ENCODE assay signal across 7 mouse cellular contexts in genomic region chr10:86610027-86610426, GRCm38 (mm10).
DNase-seq lines count a peak whose midpoint lies in the region; ATAC-seq and TF ChIP-seq lines count a peak whose summit lies in the region.
"Not testable (repeated sequence)": the region's sequence is repeated elsewhere in the genome, so short reads cannot be mapped to it uniquely, and the experiment has no call there.

No protein-coding gene starts in this region.

- DNase-seq in MN1 (ENCODE audit: low spot score) = peak; percentile 26
- DNase-seq in brain, embryonic 14.5 days (ENCODE audit: low read depth) = peak; percentile 1
- DNase-seq in heart, adult 2 months; layer of hippocampus, adult 2 months (ENCODE audit: low spot score in 2 of 2); lung, postnatal 0 days (ENCODE audit: low spot score): not testable (repeated sequence)
- peak; percentile 21 for DNase-seq in retina, embryonic 14.5 days (ENCODE audit: low spot score)

- intact Hi-C loops in heart, adult 2 months (cut with DNase I) = not testable (repeated sequence)

- ATAC-seq in kidney, embryonic 14.5 days (ENCODE audit: low FRiP score, low TSS enrichment) = peak; percentile 35; the same call in 1 of the 2 replicates
- ATAC-seq in lung, postnatal 0 days = not testable (repeated sequence)

- TF ChIP-seq POLR2A in brain, embryonic 14.5 days (IDR thresholded peaks at IDR 0.05; ENCODE audit: borderline replicate concordance, extremely low read depth, insufficient read depth, insufficient read length, poor library complexity, severe bottlenecking); heart, adult 2 months (IDR thresholded peaks at IDR 0.05; ENCODE audit: insufficient read depth, low read depth, low read length): not testable (repeated sequence)

- peak; percentile 22; the same call in 1 of the 2 replicates for TF ChIP-seq CTCF in brain, embryonic 14.5 days (IDR thresholded peaks at IDR 0.05; ENCODE audit: borderline replicate concordance, extremely low read depth, insufficient read depth, insufficient read length)
- TF ChIP-seq CTCF in heart, adult 2 months (IDR thresholded peaks at IDR 0.05) = peak; percentile 46
- peak; percentile 62 for TF ChIP-seq CTCF in layer of hippocampus, adult 2 months (conservative IDR thresholded peaks at IDR 0.05)
- peak; percentile 51 for TF ChIP-seq CTCF in lung, postnatal 0 days (IDR thresholded peaks at IDR 0.05)

- not testable (repeated sequence) for H3K36me3 ChIP-seq in heart, adult 2 months (ENCODE audit: control insufficient read depth, insufficient read depth, low read length); kidney, embryonic 14.5 days (ENCODE audit: control insufficient read depth, insufficient read depth, low read length); lung, postnatal 0 days (ENCODE audit: insufficient read depth, low read length)

- 63% methylated on average over 2 of the region's 2 CpGs for WGBS in heart, adult 2 months
- 49% methylated on average over 2 of the region's 2 CpGs for WGBS in kidney, embryonic 14.5 days
- WGBS in lung, postnatal 0 days = 44% methylated on average over 2 of the region's 2 CpGs

- H3K4me2 ChIP-seq in kidney, embryonic 14.5 days (replicated peaks; ENCODE audit: low read depth, low read length); lung, postnatal 0 days (replicated peaks; ENCODE audit: low read depth, low read length): not testable (repeated sequence)

- not testable (repeated sequence) for H3K4me1 ChIP-seq in heart, adult 2 months (ENCODE audit: control insufficient read depth, insufficient read depth, low read length); kidney, embryonic 14.5 days (ENCODE audit: control insufficient read depth, insufficient read depth, low read length); lung, postnatal 0 days (ENCODE audit: insufficient read depth, low read depth, low read length)

- not testable (repeated sequence) for H3K27me3 ChIP-seq in heart, adult 2 months (ENCODE audit: control insufficient read depth, insufficient read depth, low read length); kidney, embryonic 14.5 days (ENCODE audit: control insufficient read depth, insufficient read depth, low read length); lung, postnatal 0 days (replicated peaks; ENCODE audit: insufficient read depth, low read length)

- not testable (repeated sequence) for H3K4me3 ChIP-seq in heart, adult 2 months; kidney, embryonic 14.5 days (ENCODE audit: low read length); layer of hippocampus, adult 2 months; lung, postnatal 0 days (ENCODE audit: low read depth, low read length)

- not testable (repeated sequence) for H3K9me3 ChIP-seq in kidney, embryonic 14.5 days (ENCODE audit: control insufficient read depth, low read length); lung, postnatal 0 days (ENCODE audit: low read length)

- TF ChIP-seq EP300 in heart, adult 2 months (IDR thresholded peaks at IDR 0.05; ENCODE audit: insufficient read depth, low read depth, low read length); lung, postnatal 0 days (IDR thresholded peaks at IDR 0.05): not testable (repeated sequence)

- not testable (repeated sequence) for H3K27ac ChIP-seq in heart, adult 2 months; kidney, embryonic 14.5 days (ENCODE audit: low read depth, low read length); layer of hippocampus, adult 2 months; lung, postnatal 0 days (ENCODE audit: low read length)

- not testable (repeated sequence) for H3K79me2 ChIP-seq in heart, adult 2 months (replicated peaks; ENCODE audit: control insufficient read depth, insufficient read depth, low read length)

- H3K9ac ChIP-seq in heart, adult 2 months (ENCODE audit: low read depth, low read length); kidney, embryonic 14.5 days (ENCODE audit: low read depth, low read length); lung, postnatal 0 days (replicated peaks; ENCODE audit: low read depth): not testable (repeated sequence)
